Mouse (Mus musculus) lung, adult 2 months (tissue): ENCODE results near the gene Cyld.

Experiments used
- CTCF ChIP-seq: fragments of 200-500 bp; IDR thresholded peaks from 2 replicates; pipeline ENCODE4 v1.5.1; 2011; ENCODE audit warnings: mild to moderate bottlenecking, low read length, control low read depth; ENCODE audit not compliant: insufficient read depth
- POLR2A ChIP-seq: fragments of 200-500 bp; IDR thresholded peaks from 2 replicates; pipeline ENCODE4 v1.6.1; 2011; ENCODE audit warnings: low read depth, mild to moderate bottlenecking, control low read depth, low read length, borderline replicate concordance; ENCODE audit errors: extremely low read depth

DNA sequence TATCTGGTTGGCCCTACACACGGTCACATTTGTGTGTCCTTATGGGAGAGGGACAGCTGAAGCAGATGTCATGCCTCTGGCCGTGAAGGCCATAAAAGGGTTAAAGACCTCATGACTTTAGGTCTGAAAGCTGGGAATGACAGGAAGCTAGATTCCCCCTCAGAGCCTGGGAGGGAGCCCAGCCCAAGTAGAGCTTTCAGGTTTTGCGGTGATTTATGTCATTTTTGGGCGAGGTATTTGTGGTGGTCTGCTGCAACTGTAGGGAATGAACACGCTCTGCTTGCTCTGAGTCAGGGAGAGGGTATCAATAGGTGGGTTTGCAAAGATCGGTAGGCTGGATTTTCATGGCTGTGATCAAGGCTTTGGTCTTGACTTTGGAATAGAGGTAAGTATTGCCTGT is 6.9 kb upstream of the Cyld start:
- TF ChIP-seq CTCF (no peak), POLR2A (no peak)
